Mouse (Mus musculus): ENCODE measurements at regions not wholly inside any gene's neighbourhood (a gene's known extent, or its start where the extent isn't known, plus 50 kb on each side); places are given as distances from the start of the nearest gene placed in this dataset.

DNA sequence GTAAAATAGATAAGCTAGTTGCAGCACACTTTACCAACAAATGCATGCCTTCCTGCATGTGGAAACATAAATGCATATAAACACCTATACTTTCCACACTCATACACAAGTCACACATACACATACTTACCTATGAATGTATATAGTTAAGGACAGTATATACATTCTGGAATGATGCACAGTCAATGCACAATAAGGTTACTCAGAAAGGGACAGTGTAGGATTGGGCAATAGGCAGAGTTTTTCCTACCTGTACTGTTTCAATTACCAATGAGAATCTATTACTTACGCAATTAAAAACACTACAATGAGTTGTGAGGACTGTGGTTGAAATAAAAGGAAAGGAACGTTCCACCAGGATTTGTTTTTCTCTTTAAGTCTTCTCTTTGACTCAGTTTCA, 157.5 kb upstream of the Ankrd55 start:
- TF ChIP-seq CTCF (IDR thresholded peaks at IDR 0.05; ENCODE audit: control insufficient read depth, insufficient read depth, low read length) (no peak), POLR2A (IDR thresholded peaks at IDR 0.05; ENCODE audit: borderline replicate concordance, control insufficient read depth, low read depth, low read length) (no peak)
